Mouse (Mus musculus): ENCODE data around the gene C530008M17Rik.

DNA sequence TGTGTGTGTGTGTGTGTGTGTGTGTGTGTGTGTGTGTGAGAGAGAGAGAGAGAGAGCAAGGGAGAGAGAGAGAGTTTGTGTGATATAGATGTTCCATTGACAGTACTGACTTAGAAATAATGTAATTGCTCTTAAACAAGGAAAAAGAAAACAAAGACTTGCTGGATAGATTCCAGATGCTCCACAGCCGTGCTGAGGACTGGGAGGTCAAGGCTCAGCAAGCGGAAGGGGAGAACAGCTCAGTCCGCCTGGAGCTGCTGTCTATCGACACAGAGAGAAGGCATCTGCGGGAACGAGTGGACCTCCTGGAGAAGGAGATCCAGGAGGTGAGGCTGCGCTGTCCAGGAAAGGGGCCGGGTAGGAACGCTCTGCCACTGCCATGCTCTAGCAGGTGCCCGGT lies 22.3 kb upstream of the C530008M17Rik start:
- TF ChIP-seq GATA1 (IDR thresholded peaks at IDR 0.05; ENCODE audit: low read length) = no peak
- no peak for TF ChIP-seq TAL1 (IDR thresholded peaks at IDR 0.05; ENCODE audit: low read length)
